30 mouse cellular contexts compared by ENCODE assay signal in genomic region chrX:139482083-139482482, GRCm38 (mm10). TPM values are rescaled to one million over a fixed set of nuclear protein-coding genes. Genes with fewer than 3 reads are reported as not detected.
DNase-seq lines count a peak whose midpoint lies in the region; ATAC-seq and TF ChIP-seq lines count a peak whose summit lies in the region.
"Had no signal": no experiment of that assay in that cellular context is flagged by ENCODE, and none has a peak within 500 bp of the region (broad histone marks: within the 10 kb centered on the region; RNA-seq: fewer than 3 reads in every experiment).

No protein-coding gene starts in this region.

- no peaks in the 10 kb centered on the region for H3K9me3 ChIP-seq in intestine, embryonic 15.5 days
- H3K9me3 ChIP-seq in forebrain, embryonic 15.5 days = no peaks in the 10 kb centered on the region
- H3K9me3 ChIP-seq: forebrain, embryonic 10.5 days; forebrain, embryonic 13.5 days; heart, embryonic 12.5 days; heart, embryonic 15.5 days had no signal

- H3K4me2 ChIP-seq in intestine, embryonic 15.5 days (replicated peaks) = no peak overlapping the region
- no peak overlapping the region for H3K4me2 ChIP-seq in forebrain, embryonic 15.5 days (replicated peaks)
- H3K4me2 ChIP-seq: forebrain, embryonic 13.5 days; heart, embryonic 12.5 days; heart, embryonic 15.5 days; hindbrain, embryonic 14.5 days had no signal

- H3K27ac ChIP-seq in bone marrow macrophage, adult 2 months (ENCODE audit: insufficient read depth, low read depth, low read length) = no peak overlapping the region
- no peak overlapping the region for H3K27ac ChIP-seq in intestine, embryonic 15.5 days
- no peak overlapping the region for H3K27ac ChIP-seq in forebrain, embryonic 15.5 days (replicated peaks)
- H3K27ac ChIP-seq: forebrain, embryonic 10.5 days; forebrain, embryonic 13.5 days; gastrocnemius, adult 2 months; heart, embryonic 15.5 days; hindbrain, embryonic 14.5 days; hindbrain, postnatal 0 days had no signal

- WGBS in intestine, embryonic 15.5 days = 44% methylated on average over 7 of the region's 7 CpGs
- WGBS in forebrain, embryonic 15.5 days = 66% methylated on average over 7 of the region's 7 CpGs

- H3K36me3 ChIP-seq in intestine, embryonic 15.5 days = no peaks in the 10 kb centered on the region
- H3K36me3 ChIP-seq in forebrain, embryonic 15.5 days = no peaks in the 10 kb centered on the region
- H3K36me3 ChIP-seq: forebrain, embryonic 10.5 days; heart, embryonic 12.5 days; heart, embryonic 15.5 days had no signal

- ATAC-seq in intestine, embryonic 15.5 days = peak; percentile 56; the same call in 1 of the 2 replicates
- peak; percentile 53; the same call in 1 of the 2 replicates for ATAC-seq in megakaryocyte-erythroid progenitor cell, adult 5-6 weeks (replicated peaks; ENCODE audit: low FRiP score, low TSS enrichment, poor library complexity, severe bottlenecking)
- no peak for ATAC-seq in forebrain, embryonic 15.5 days (replicated peaks)
- ATAC-seq: forebrain, embryonic 13.5 days; forebrain, postnatal 0 days; hindbrain, postnatal 0 days; Patski had no signal

- H3K4me3 ChIP-seq in bone marrow macrophage, adult 2 months (ENCODE audit: insufficient read depth, low read length) = peak overlapping the region; percentile 50
- H3K4me3 ChIP-seq in intestine, embryonic 15.5 days (replicated peaks) = no peak overlapping the region
- no peak overlapping the region for H3K4me3 ChIP-seq in forebrain, embryonic 15.5 days
- H3K4me3 ChIP-seq: forebrain, embryonic 10.5 days; forebrain, embryonic 13.5 days; gastrocnemius, adult 2 months; heart, embryonic 12.5 days; heart, embryonic 15.5 days had no signal

- no peak for TF ChIP-seq CTCF in bone marrow macrophage, adult 2 months (IDR thresholded peaks at IDR 0.05; ENCODE audit: low read depth, low read length)

- no peaks in the 10 kb centered on the region for H3K27me3 ChIP-seq in intestine, embryonic 15.5 days (replicated peaks)
- 0 out of 2 replicates have a peak, but pooled peaks cover 4% of the 10 kb centered on the region for H3K27me3 ChIP-seq in forebrain, embryonic 15.5 days
- H3K27me3 ChIP-seq: forebrain, embryonic 13.5 days; heart, embryonic 15.5 days had no signal

- H3K4me1 ChIP-seq in bone marrow macrophage, adult 2 months (ENCODE audit: control insufficient read depth, insufficient read depth, low read length) = peaks cover 9% of the 10 kb centered on the region
- H3K4me1 ChIP-seq in intestine, embryonic 15.5 days (replicated peaks) = no peaks in the 10 kb centered on the region
- H3K4me1 ChIP-seq in forebrain, embryonic 15.5 days = no peaks in the 10 kb centered on the region
- H3K4me1 ChIP-seq: forebrain, embryonic 10.5 days; forebrain, embryonic 13.5 days; heart, embryonic 12.5 days; heart, embryonic 15.5 days had no signal

- no peak overlapping the region for H3K9ac ChIP-seq in intestine, embryonic 15.5 days
- no peak overlapping the region for H3K9ac ChIP-seq in forebrain, embryonic 15.5 days (replicated peaks)
- H3K9ac ChIP-seq: forebrain, embryonic 13.5 days; forebrain, postnatal 0 days; heart, embryonic 12.5 days; heart, embryonic 15.5 days; hindbrain, embryonic 14.5 days had no signal

- peak; percentile 1 for DNase-seq in lung, postnatal 36 days
- DNase-seq in lung, postnatal 14 days = no peak
- no peak for DNase-seq in cerebellum, postnatal 4 days (ENCODE audit: low spot score in 2 of 2)
- DNase-seq in embryo, embryonic 10.5 days (ENCODE audit: low spot score) = no peak
- DNase-seq: adrenal gland, adult 2 months; adrenal gland, postnatal 25 days; B cell, adult 2 months; cerebellum, adult 11 months; cerebellum, adult 2 months; cerebellum, adult 9-11 months; cerebellum, postnatal 25 days; forebrain, postnatal 0 days; gastrocnemius, adult 2 months; gastrocnemius, postnatal 25 days; heart, adult 18-20 months; heart, postnatal 10 days; heart, postnatal 4 days; kidney, adult 11 months; kidney, adult 8-10 months had no signal

- TF ChIP-seq POLR2A in bone marrow macrophage, adult 2 months (IDR thresholded peaks at IDR 0.05; ENCODE audit: borderline replicate concordance, low read depth, low read length) = no peak

RNA-seq across cellular contexts. Expression of gene D330045A20Rik, which starts 1.9 kb away (rescaled TPM):
- 4.7 and 6.1 TPM in 2 replicates for polyA plus RNA-seq in bone marrow macrophage, adult 2 months (2012; ENCODE audit: insufficient read depth, insufficient read length, missing spikeins)
- polyA plus RNA-seq in intestine, embryonic 15.5 days (2015; fragmentation: Nextera tagmentation; extraction: Ambion mirVana) = 3.3 and 4.0 TPM in 2 replicates
- 0.98 and 3.3 TPM in 2 replicates for total RNA-seq in megakaryocyte-erythroid progenitor cell, adult 5-6 weeks (2014; fragmentation: Nextera tagmentation)
- total RNA-seq in megakaryocyte-erythroid progenitor cell, adult 5-6 weeks (2017) = 4.3 and 5.3 TPM in 2 replicates
- 1.3 TPM in 2 replicates for polyA plus RNA-seq in forebrain, embryonic 15.5 days (2015; fragmentation: Nextera tagmentation; extraction: Ambion mirVana)
- total RNA-seq: gastrocnemius, postnatal 25 days had no signal
- polyA plus RNA-seq: adrenal gland, adult 2 months; Patski had no signal
